Mouse (Mus musculus) brain, adult 10 weeks (tissue): Measurements from ENCODE around the gene Vmn2r93. TPM values are rescaled to one million over a fixed set of nuclear protein-coding genes. Genes with fewer than 3 reads are reported as not detected.

Experiments
- polyA plus RNA-seq: library from polyadenylated mRNA; stranded (reverse); fragments of 350-450 nt; fragmentation: Illumina TruSeq; extraction: RNeasy Lipid Tissue Mini Kit (QIAGEN cat#74804); gene quantifications from one replicate; pipeline ENCODE4 v1.2.3, GENCODE M21; 2015; ENCODE audit warnings: low read depth, low replicate concordance

The Vmn2r93 gene
- polyA plus RNA-seq: not detected

DNA sequence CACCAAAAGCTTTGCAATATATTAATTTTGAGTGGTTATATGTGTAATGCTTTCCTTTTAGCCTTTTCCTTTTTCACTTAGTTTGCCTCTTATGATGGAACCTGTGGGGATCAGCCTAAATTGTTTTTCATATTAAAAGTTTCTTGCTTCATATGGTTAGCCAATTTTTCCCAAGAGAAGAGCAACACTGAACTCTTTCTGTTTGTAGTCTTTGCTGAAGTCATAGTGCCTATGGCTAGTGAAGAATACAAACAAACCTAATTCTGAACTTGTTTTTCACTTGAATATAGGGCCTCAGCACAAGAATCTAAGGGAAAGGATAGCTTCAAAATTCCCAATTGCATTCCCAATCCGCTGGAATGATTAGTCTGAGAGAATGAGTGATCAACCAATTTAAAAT, at the start of gene Vmn2r93:
TSS of gene Vmn2r93 (plus strand) at position 301 of the 400 bp plus-strand sequence.

DNA sequence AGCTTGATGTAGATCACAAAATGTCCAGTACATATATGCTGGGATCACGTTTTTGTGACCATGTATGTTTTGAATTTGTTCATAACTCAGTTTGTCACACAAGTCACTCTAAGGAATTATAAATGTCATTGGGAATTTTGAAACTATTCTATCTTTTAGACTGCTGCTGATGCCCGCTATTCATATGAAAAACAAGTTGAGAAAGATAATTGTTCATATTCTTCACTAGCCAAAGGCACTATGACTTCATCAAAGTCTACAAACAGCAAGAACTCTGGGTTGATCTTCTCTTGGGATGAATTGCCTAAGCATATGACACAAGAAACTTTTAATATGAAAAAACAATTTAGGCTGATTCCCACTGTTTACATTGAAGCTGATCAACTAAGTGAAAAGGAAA, 20.2 kb upstream of the Vmn2r93 start, which contains the start of gene Vmn2r94:
TSS of gene Vmn2r94 (minus strand) at position 101 of the 400 bp plus-strand sequence.

Other genes starting within 250 kb of the Vmn2r93 start
- not detected for gene Vmn2r124, start 248.7 kb upstream of the Vmn2r93 start, polyA plus RNA-seq
- gene Vmn2r91, start 213.1 kb upstream of the Vmn2r93 start, polyA plus RNA-seq: not detected
- not detected for gene Vmn2r92, start 146.2 kb upstream of the Vmn2r93 start, polyA plus RNA-seq
- gene Vmn2r94, start 20.3 kb upstream of the Vmn2r93 start, polyA plus RNA-seq: not detected
- gene Vmn2r95, start 126.0 kb downstream of the Vmn2r93 start, polyA plus RNA-seq: not detected